Mouse (Mus musculus): ENCODE results near the gene Becn1. TPM values are rescaled to one million over a fixed set of nuclear protein-coding genes. Genes with fewer than 3 reads are reported as not detected.
A peak's percentile ranks its signal among the peaks of the same experiment; 100 is the strongest.

Gene Becn1
- polyA plus RNA-seq, 1 experiment: 147 TPM

- DNase-seq (ENCODE audit: low spot score): no peak
These were observed 32.4 kb downstream of the Becn1 start for GRCm38 (mm10) chr11:101269577-101270116.

GRCm38 (mm10) chr11:101265906-101266305 lies 36.2 kb downstream of the Becn1 start:
- no peak for DNase-seq (ENCODE audit: low spot score)

- no peak for DNase-seq (ENCODE audit: low spot score)
These were observed 37.1 kb downstream of the Becn1 start for GRCm38 (mm10) chr11:101264954-101265471.

GRCm38 (mm10) chr11:101263989-101264280 lies 38.2 kb downstream of the Becn1 start:
- no peak for DNase-seq (ENCODE audit: low spot score)

GRCm38 (mm10) chr11:101263138-101263988 lies 38.7 kb downstream of the Becn1 start:
- DNase-seq (ENCODE audit: low spot score): no peak

DNA sequence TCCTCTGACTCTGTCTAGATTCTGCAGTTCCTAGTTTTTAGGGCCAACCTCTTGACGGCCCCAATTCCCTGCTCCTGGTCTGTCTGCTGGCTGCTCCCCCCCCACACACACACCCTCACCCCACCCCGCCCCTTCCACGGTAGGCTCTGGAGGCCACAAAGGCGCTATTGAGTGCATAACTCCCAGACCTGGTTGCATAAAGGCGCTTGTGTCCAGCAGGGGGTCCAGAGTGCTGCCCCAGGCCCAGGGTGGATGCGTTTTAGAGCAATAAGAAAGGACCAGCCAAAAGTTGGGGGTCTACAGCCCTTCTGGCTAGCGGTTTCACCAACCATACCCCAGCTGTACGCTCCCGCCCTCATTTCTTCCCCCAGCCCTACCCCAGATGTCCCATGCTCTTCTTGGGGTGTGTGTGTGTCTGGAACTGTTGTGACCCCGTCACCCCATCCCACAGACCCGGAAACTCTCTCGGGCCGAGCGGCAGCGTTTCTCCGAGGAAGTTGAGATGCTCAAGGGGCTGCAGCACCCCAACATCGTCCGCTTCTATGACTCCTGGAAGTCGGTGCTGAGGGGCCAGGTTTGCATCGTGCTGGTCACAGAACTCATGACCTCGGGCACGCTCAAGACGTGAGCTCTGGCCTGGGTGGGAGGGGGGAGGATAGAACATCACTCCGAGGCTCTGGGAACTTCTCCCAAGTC lies 39.7 kb downstream of the Becn1 start:
- DNase-seq (ENCODE audit: low spot score): peak; percentile 19

- DNase-seq (ENCODE audit: low spot score): no peak
These were observed 41.2 kb downstream of the Becn1 start for GRCm38 (mm10) chr11:101260826-101261380.

GRCm38 (mm10) chr11:101259948-101260825 lies 41.9 kb downstream of the Becn1 start, which contains the start of gene Wnk4:
Gene Wnk4 (plus strand): TSS chr11:101260567.
- DNase-seq (ENCODE audit: low spot score): peak; percentile 69

GRCm38 (mm10) chr11:101259261-101259712 lies 42.8 kb downstream of the Becn1 start:
- peak; percentile 21 for DNase-seq (ENCODE audit: low spot score)

- no peak for DNase-seq (ENCODE audit: low spot score)
These were observed 46.0 kb downstream of the Becn1 start for GRCm38 (mm10) chr11:101255826-101256775.

DNA sequence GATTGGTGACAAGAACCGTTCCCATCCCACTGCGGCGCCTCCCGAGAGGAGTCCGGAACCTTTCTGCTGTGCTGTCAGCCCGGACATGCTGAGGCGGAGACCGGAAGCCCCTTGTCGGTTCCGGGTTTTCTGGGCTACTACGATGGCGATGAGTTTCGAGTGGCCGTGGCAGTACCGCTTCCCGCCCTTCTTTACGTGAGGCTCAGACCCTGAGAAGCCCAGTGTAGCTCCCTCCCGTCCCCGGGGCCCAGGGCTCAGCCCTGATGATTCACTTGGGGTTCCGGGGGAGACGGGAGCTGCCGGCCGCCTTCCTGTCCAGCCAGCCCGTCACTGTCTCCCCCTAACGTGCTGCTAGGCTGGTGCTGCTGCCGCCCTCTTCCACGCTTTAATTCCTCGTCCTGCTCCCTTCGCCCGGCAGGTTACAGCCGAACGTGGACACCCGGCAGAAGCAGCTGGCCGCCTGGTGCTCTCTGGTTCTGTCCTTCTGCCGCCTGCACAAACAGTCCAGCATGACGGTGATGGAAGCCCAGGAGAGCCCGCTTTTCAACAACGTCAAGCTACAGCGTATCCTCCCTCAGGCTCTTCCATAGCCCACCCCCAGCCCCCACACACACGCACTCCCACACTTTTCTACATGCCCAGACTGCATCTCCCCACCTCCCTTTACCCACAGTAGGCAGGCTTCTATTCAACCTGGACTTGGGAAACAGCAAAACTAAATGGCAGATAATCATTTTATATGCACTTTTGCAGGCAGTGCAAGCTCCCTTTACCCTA lies 48.3 kb downstream of the Becn1 start, which contains the start of gene Vps25:
Vps25 (plus strand) TSS at position 95 of the 777 bp plus-strand sequence.
- DNase-seq (ENCODE audit: low spot score): peak; percentile 77

GRCm38 (mm10) chr11:101252941-101253340 lies 49.1 kb downstream of the Becn1 start:
- peak; percentile 18 for DNase-seq (ENCODE audit: low spot score)

DNA sequence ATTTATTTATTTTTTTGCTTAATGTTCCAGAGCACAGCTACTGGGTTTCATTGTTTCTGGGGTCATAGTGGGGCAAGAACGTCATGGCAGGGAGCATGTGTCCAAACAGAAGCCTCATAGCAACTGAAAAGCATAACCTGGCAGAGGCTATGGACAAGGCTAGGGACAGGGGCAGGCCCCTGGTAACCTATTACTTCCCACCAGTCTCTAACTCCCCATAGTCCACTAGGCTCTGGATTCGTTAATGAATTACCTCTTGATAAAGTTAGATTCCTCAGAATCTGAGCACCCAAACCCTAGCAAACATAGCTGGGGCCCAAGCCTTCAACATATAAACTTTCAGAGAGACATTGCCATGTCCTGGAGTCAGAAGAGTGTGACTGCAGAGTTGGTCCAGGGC lies 51.1 kb downstream of the Becn1 start:
- no peak for DNase-seq (ENCODE audit: low spot score)

- no peak for DNase-seq (ENCODE audit: low spot score)
These were observed 53.7 kb downstream of the Becn1 start for GRCm38 (mm10) chr11:101248258-101248994.

GRCm38 (mm10) chr11:101247521-101248030 lies 54.5 kb downstream of the Becn1 start:
- DNase-seq (ENCODE audit: low spot score): no peak

- no peak for DNase-seq (ENCODE audit: low spot score)
These were observed 55.4 kb downstream of the Becn1 start for GRCm38 (mm10) chr11:101246702-101247012.

- no peak for DNase-seq (ENCODE audit: low spot score)
These were observed 56.0 kb downstream of the Becn1 start, which contains the start of gene Ramp2 for GRCm38 (mm10) chr11:101245855-101246701. Gene Ramp2 (plus strand): TSS chr11:101246028.
